Mouse (Mus musculus) kidney, adult 2 months (tissue): ENCODE measurements around the gene Hist1h2ap.
"Not testable (repeated sequence)": the region's sequence is repeated elsewhere in the genome, so short reads cannot be mapped to it uniquely, and the experiment has no call there.

Experiments
- CTCF ChIP-seq: fragments of 200-500 bp; conservative IDR thresholded peaks from 2 replicates; pipeline ENCODE4 v1.5.1; 2011; ENCODE audit warnings: low read depth, mild to moderate bottlenecking, control low read depth, low read length, moderate library complexity, mixed read lengths; ENCODE audit not compliant: insufficient read depth, insufficient read length
- POLR2A ChIP-seq: fragments of 200-500 bp; IDR thresholded peaks from one replicate; pipeline ENCODE4 v1.6.1; 2011; ENCODE audit warnings: low read depth, low read length, control low read depth

DNA sequence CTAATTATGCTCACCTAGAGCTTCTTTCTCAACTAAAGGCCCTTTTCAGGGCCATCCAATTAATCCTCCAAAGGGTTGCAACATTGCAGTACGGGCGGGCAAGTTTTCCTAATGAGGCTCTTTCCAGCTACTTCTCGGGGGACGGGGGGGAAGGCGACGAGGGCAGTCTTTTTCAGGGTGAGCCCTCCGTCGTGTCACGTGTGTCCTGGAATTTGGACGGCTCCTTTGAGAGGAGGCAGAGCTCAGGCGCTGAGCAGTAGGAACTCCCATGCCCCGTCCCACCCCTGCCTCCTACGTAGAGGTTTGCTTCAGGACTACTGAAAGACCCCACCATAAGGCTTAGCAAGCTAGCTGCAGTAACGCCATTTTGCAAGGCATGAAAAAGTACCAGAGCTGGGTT lies 21.2 kb downstream of the Hist1h2ap start:
- not testable (repeated sequence) for TF ChIP-seq POLR2A, CTCF
